Mouse (Mus musculus) E14TG2a.4 (cell line): Measurements from ENCODE around the gene Vmn1r78.

ENCODE experiments used
- CTCF ChIP-seq: conservative IDR thresholded peaks from 2 replicates; pipeline ENCODE4 v1.5.1; 2014; ENCODE audit warnings: low read length
- POU5F1 ChIP-seq: IDR thresholded peaks from 2 replicates; pipeline ENCODE4 v1.6.1; 2014; ENCODE audit warnings: low read length, borderline replicate concordance

GRCm38 (mm10) chr7:12188986-12189385 is 38.9 kb downstream of the Vmn1r78 start, which contains the start of gene Vmn1r80:
- TF ChIP-seq CTCF (no peak; the same call in 1 of the 2 replicates), POU5F1 (no peak)
